Mouse (Mus musculus) intestine, embryonic 14.5 days (tissue): ENCODE measurements around the gene Zdhhc15. TPM values are rescaled to one million over a fixed set of nuclear protein-coding genes. Genes with fewer than 3 reads are reported as not detected.

Experiments used
- polyA plus RNA-seq: library from polyadenylated mRNA; unstranded; fragments of >200 nt; fragmentation: Nextera tagmentation; extraction: Ambion mirVana; gene quantifications from 2 replicates; pipeline ENCODE4 v1.2.1, GENCODE M21; 2014

The Zdhhc15 gene
- polyA plus RNA-seq, 1 experiment from 2014 or later: 11.6 TPM

Other genes with a start within 250 kb of the Zdhhc15 start
- 1.5 and 2.1 TPM in 2 replicates for gene Uprt, start 188.2 kb downstream of the Zdhhc15 start, polyA plus RNA-seq
- 1.9 and 2.1 TPM in 2 replicates for gene Magee2, start 186.2 kb upstream of the Zdhhc15 start, polyA plus RNA-seq